Mouse (Mus musculus) thymus, postnatal 25 days (tissue): ENCODE measurements around the gene Heatr9.
"Not testable (repeated sequence)": the region's sequence is repeated elsewhere in the genome, so short reads cannot be mapped to it uniquely, and the experiment has no call there.

Experiments
- DNase-seq: peaks from one replicate; pipeline ENCODE4 v3.0.0; 2022

The Heatr9 gene

DNA sequence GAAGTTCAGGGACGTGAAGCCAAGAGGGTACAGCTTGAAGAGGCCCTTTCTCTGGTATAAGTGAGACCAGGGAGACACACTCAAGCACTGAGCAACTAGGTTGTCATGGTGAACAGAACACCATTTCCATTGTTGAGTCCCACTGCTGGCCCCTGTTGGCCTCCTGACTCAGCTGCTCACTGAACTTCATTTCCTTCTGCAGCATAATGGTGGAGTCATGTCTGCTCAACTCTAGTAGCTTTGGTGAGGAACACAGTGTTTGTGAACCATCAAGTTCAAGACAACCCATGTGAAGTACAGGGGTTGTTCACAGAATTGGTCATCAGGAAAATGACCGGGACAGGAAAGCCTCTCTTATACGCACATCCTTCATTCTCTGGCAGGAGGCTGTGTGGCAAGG is at the start of gene Heatr9:
TSS of gene Heatr9 (minus strand) at position 101 of the 400 bp plus-strand sequence.
- DNase-seq: no peak

GRCm38 (mm10) chr11:83570189-83570588 is 48.2 kb upstream of the Heatr9 start:
- DNase-seq: no peak

DNA sequence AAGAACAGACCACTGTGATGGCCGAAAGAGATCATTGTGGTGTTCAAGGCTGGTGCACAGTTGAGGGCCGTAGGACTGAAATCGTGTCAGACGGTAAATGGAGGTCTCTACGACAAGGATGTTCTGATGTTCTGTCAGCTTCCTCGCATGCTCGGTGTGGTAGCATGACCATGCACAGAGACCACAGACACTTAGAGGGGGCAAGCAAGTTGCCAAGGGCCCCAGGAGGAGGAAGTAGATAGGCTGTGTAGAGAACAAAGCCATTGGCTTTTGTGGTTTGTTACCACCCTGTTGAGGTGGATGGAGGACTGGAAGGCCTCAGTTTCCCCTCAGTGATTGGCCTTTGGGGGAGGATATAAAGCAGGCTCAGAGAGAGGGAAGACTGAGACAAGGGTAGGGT is 47.3 kb upstream of the Heatr9 start:
- DNase-seq: no peak

DNA sequence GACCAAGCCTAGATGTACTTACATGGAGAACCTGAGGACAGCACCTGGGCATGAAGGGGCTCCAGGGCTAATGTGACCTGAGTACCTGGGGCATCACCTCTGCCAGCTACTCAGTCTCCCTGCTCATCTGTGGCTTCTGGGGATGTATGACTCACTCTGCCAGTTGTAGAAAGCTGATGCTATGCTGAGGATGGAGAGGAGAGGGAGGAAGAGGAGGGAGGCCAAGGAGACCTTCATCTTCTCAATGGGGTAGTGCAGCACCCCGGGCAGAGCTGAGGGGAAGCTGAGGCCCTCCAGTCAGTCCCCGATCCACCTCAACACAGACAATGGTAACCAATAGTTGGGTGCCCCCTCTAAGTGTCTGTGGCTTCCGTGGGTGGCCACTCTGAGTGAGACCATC is 46.8 kb upstream of the Heatr9 start:
- DNase-seq: no peak

DNA sequence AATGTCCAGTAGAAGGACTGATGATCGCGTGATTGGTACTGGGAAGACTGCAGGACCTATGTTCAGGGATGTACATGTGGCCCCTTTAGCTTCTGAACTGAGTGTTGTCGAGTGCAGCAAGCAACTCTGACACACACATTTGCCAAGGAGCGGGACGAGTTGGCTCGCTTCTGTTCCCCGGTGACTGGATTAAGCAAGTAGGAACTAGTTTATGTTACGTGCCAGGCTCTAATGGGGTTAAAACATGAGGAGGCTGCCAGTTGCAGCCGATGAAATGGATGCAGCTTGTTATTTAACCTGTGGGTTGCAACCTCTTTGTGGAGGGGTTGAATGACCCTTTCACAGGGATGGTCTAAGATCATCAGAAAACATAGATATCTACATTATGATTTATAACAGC is 46.1 kb upstream of the Heatr9 start:
- no peak for DNase-seq

GRCm38 (mm10) chr11:83567311-83567710 is 45.3 kb upstream of the Heatr9 start:
- DNase-seq: no peak

DNA sequence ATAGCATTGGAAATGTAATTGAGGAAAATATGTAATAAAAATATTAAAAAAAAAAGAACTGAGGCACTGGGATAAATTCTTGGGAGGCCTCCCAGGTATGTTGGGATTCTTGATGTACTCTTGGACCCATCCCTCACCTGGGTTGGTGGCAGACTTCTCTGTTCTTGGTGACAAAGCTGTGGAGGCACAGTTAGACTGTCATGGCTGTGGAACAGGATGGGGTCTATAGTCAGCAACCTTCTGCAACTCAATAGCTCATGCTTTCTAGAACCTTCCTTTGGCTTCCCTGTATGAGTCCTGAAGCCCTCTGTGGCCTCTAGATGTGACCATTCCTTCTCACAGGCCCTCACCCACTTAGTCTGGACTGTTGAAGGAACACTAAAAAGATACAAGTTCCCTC is 44.6 kb upstream of the Heatr9 start:
- DNase-seq: no peak

- DNase-seq: no peak
These were observed 41.8 kb upstream of the Heatr9 start for GRCm38 (mm10) chr11:83563754-83564153.

- DNase-seq: no peak
These were observed 40.4 kb upstream of the Heatr9 start for GRCm38 (mm10) chr11:83562311-83562887.

DNA sequence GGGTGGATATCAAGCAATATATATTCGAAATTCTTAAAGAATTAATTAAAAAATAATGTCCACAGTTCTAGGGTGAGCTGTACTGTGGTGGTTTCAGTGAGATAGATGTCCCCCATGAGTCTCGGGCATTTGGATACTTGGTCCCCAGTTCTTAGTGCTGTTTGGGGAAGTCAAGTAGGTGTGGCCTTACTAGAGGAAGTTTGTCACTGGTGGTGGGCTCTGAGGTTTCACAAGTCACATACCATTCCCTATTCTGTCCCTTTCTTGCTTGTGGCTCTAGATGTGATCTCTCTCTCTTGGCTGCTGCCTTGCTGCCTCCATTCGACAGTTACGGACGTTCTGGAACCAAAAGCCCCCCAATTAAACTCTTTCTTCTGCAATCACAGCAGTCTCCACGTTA is 38.4 kb upstream of the Heatr9 start:
- DNase-seq: no peak

- no peak for DNase-seq
These were observed 35.1 kb upstream of the Heatr9 start for GRCm38 (mm10) chr11:83557074-83557473.

DNA sequence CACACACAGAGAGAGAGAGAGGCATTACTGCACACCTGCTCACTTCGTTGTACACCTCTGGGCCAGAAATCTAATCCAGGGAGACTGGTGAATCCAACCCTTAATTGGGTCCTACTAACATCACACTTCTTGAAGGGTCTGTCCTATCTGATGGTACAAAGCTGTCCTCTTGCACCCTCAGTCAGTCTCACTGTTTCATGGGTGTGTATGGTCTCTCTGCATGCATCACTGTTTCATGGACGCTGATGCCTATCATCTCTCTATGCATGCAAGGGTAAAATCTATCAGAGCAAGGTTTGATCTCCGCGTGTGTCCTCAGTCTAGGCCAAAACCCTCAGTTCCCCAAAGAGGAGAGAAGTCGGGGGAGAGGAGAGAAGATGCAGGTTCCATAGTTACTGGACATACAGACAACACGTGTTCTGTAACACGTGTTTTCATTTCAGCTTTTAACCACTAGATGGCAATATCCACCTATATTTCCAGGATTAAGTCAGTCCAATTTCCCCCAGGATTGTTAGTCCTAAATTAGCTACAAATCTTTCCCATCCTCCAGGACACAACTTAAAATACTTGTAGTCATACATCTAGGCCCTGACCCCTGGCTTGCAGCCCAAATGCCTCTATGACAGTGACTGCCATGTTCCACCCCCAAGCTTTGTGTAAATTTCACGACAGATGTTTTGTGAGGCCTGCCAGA is 34.3 kb upstream of the Heatr9 start:
- no peak for DNase-seq

DNA sequence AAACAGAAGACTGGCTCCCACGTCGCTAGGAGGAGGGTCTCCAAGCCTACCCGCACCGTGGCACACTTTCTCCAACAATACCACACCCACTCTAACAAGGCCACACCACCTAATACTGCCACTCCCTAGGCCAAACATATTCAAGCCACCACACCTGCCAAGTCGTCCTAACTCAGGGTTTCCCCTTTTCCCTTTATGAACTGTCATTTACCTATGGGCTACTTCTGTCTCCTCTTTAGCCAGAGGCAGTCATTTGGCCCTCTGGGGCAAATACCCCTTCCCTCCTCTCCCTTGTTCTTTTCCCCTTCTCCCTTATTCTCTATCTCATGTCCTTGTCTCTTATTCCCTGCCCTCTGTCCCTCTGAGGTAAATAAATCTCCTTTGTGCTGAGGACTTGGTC is 29.7 kb upstream of the Heatr9 start:
- DNase-seq: no peak

- DNase-seq: not testable (repeated sequence)
These were observed 29.1 kb upstream of the Heatr9 start for GRCm38 (mm10) chr11:83551037-83551436.

GRCm38 (mm10) chr11:83550186-83550632 is 28.2 kb upstream of the Heatr9 start:
- DNase-seq: no peak

GRCm38 (mm10) chr11:83544214-83544613 is 22.2 kb upstream of the Heatr9 start:
- DNase-seq: no peak

- DNase-seq: no peak
These were observed 19.4 kb upstream of the Heatr9 start for GRCm38 (mm10) chr11:83541415-83541814.

GRCm38 (mm10) chr11:83540931-83541330 is 19.0 kb upstream of the Heatr9 start:
- DNase-seq: no peak

- no peak for DNase-seq
These were observed 16.8 kb upstream of the Heatr9 start for GRCm38 (mm10) chr11:83538705-83539314.

- DNase-seq: no peak
These were observed 14.9 kb upstream of the Heatr9 start for GRCm38 (mm10) chr11:83536831-83537230.

DNA sequence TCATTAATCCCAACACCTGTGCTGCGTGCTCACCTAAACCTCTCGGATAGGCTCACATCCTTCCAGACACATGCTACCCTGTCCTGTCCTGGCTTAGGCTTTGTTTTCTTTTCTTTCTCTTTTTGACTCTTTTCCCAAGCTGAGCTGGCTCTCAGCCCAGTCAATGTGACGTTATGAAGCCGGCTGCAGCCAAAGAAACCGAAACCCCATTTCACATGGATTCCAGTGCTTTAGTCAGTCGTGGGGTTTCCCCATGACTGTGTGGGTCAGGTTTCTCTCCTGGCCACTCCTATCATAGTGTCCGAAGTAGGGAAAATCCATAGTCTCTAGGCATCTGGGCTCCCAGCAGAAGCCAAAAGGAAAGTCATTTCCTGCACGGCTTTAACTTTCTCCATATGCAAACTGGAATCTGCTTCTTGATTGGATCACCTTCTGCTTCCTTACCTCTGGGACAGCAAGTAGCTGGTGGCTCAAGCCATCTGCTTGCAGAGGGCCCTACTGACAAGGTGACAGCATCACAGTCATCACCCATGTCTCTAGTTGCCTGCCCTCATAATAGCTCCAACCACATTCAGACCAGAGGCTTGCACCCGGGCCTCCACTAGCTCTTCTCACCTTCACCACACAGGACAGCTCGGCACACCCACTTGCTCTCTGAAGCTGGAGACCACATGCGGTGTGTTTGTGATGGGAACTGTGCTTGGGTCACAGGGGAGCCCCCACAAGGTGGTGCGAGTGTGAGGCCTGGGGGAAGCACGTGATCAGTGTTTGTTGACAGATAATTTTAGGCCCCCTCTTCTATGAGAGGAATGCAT is 12.8 kb upstream of the Heatr9 start:
- peak; percentile 9 for DNase-seq

DNA sequence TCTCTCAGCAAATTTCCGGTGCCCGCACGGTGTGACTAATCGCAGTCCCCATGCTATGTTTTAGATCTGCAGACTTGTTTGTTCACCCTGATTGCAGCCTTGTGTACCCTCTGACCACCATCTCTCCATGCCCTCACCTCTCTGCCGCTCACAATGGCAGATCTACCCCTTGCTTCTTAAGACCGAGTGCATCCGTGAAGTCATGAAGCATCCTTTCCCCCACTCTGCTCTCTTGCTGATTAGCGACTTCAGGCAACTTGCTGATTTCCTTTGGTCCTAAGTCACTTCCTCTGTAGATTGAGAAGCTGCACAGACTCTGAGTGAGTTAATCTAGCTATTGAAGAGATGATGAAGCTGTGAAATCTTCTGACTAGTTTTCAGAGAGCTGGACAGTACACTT is 12.2 kb upstream of the Heatr9 start:
- DNase-seq: no peak

DNA sequence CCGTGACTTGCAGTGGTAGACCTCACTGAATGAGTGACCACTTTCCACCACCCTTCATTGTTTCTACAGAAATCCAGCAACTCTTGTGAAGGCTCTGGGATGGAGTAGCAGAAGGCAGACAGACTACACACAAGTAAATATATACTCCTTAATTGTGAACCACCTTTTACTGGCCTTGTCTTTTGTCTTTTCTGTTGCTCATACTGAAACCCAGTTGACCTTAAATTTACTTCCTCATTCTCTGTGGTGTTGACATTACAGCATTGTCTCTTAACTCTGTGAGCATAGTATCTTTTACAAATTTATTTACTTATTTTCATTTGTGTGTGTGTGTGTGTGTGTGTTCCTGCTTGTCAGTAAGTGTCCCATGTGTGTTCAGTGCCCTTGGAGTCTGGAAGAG is 11.2 kb upstream of the Heatr9 start:
- DNase-seq: no peak

DNA sequence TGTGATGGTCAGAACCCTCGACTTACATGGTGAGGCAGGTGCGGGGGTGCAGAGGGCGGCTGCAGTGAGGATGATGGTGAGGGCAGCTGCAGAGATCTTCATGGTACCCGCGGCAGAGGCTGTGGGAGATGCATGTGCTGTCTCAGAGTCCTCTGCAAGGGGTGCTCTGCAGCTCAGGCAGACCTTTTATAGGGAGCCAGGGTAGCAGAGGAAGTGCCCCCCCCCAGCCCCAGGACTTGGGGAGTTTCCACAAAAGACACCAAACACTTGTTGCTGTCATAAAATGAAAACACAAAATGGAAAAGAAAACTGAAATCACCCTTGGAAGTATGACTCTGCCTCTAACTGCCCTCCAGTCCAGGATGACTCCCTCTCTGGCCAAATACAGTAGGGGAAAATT is 8.4 kb upstream of the Heatr9 start, which contains the start of gene Ccl5:
TSS of gene Ccl5 (minus strand) at position 159 of the 400 bp plus-strand sequence.
- DNase-seq: no peak
